Mouse (Mus musculus) thymus, postnatal 14 days (tissue): Measurements from ENCODE around the gene Osbpl10.

Source experiments
- DNase-seq: peaks from one replicate; pipeline ENCODE4 v3.0.0; 2021

Gene Osbpl10

DNA sequence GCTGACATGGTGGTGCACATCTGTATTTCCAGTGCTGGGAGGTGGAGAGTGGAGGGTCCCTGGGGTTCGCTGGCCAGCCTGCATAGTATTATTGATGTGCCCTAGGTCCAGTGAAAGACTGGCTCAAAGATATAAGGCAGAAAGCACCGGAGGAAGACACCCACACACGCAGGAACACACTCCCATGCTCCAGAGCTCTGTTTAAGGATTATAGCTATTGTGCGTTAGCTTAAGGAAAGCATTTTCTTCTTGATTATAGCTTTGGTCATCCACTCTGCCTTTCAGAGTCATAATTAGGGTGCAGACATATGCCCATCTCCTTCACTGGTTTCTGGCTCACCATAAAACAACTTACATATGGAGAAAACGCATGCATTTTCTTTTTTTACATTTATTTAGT is 200.8 kb downstream of the Osbpl10 start:
- no peak for DNase-seq

GRCm38 (mm10) chr9:115179935-115180334 is 201.6 kb downstream of the Osbpl10 start:
- DNase-seq, result no peak

GRCm38 (mm10) chr9:115186402-115186801 is 208.0 kb downstream of the Osbpl10 start:
- DNase-seq, result no peak

DNA sequence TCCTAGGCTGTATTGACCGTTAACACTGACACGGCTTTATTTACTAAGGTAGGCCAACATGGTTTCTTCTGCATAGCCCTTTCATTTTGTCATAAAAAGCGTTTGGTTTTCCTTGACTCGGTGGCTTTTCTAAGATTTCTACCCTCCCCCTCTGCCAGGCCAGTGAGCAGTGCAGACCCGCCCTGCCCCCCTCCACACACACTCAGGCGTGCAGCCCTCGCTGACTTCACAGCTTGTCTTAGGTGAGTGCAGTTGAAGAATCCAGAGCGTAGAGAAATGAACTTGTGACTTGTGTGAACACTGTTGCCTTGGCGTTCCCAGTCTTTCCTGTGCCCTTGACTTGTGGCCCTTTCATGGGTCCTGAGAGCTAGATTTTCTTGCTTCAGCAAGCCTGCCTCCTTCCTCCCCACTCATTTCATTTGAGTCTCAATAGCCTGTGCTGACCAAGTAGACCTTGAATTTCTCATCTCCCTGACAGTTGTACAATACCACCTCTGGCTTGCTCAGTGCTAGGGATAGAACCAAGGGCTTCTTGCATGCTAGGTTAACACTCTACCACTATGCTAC is 212.1 kb downstream of the Osbpl10 start:
- DNase-seq, result no peak

DNA sequence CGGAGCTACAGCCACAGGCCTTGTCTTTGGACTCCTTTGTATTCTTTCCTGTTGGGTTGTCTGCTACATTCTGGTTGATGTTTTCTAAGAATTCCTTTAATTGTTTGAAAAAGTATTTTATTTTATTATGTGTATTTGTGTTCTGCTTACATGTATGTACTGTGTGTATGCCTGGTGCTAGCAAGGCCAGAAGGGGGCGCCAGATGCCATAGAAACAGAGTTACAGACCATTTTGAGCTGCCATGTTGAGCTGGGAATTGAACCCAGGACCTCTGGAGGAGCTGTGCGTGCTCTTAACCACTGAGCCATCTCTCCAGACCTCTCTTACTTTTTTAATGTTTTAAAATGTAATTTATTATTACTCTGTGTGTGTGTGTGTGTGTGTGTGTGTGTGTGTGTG is 214.5 kb downstream of the Osbpl10 start:
- no peak for DNase-seq

- DNase-seq, result no peak
These were observed 218.7 kb downstream of the Osbpl10 start for GRCm38 (mm10) chr9:115197082-115197481.

GRCm38 (mm10) chr9:115200166-115200862 is 221.9 kb downstream of the Osbpl10 start:
- DNase-seq, result peak; percentile 38

GRCm38 (mm10) chr9:115201264-115201663 is 222.9 kb downstream of the Osbpl10 start:
- DNase-seq, result no peak

GRCm38 (mm10) chr9:115203136-115203535 is 224.8 kb downstream of the Osbpl10 start:
- DNase-seq, result no peak

DNA sequence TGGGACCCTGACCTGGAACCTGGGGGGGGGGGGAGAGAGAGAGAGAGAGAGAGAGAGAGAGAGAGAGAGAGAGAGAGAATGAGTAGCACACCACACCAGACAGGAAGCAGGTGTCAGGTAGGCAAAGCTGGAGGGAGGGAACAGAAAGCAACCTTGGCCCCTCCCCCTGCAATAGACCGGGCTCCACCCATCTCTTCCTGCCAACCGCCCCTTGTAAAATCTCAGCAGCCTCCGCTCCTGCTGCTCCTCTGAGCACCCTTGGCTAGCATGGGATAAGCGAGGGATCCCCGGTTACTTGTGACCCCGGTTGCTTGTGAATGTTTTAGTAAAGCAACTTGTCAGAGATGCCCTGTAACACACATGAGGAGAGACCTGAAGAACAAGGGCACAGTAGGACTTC is 227.1 kb downstream of the Osbpl10 start:
- DNase-seq, result peak; percentile 76

DNA sequence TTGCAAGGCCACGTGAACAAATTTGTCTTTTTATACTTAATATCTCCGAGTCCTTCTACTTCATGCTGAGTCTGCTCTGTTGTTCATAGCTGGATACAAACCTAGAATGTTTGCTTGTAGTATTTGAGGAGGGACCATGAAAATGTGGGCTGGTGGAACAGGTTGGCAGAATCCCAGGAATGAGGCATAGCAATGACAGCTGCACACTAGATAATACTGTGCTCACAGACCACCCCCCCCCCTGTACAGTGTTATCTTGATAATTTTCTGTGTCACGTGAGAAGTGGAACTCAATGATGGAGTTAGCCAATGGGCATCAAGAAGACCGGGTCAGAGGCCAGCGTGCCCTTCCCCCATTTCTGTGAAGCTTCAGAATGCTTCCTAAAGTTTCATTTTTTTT is 227.8 kb downstream of the Osbpl10 start:
- DNase-seq, result no peak

DNA sequence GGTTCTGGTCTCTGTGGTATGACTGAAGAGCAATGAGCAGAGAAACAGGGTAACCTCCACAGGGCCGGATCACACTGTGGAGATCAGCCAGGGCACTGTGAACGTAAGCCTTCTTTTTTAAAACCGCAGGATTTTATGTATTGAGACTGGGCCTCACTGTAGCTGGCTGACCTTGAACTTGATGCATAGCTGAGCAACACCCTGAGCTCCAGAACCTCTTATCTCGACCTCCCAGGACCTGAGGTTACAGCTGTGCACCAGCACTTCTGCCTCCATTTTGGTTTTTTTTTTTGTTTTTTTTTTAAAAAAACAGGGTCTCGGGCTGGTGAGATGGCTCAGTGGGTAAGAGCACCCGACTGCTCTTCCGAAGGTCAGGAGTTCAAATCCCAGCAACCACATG is 231.4 kb downstream of the Osbpl10 start:
- no peak for DNase-seq

- DNase-seq, result no peak
These were observed 232.2 kb downstream of the Osbpl10 start for GRCm38 (mm10) chr9:115210535-115210934.

DNA sequence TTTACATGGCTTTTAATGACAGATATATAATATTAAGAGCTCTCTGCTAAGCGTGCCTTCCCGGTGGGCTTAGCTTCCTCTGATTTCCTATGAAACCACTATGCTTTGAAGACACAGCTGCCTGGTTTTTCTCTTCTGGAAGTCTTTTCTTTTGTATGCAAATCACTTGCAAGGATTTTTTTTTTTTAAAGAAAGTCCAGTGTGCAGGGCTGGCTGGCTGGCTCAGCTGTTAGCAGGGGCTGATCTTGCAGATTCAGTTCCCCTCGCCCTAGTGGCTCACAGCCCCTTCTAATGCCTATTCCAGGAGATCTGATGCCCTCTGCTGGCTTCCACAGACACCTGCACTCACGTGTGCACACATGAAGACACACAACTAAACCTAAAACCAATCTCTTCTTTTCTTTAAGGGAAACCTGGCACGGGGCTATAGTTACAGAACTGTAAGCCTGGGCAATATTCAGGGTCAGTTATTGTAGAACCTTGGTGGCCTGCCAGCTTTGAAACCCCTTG is 235.4 kb downstream of the Osbpl10 start:
- DNase-seq, result no peak

DNA sequence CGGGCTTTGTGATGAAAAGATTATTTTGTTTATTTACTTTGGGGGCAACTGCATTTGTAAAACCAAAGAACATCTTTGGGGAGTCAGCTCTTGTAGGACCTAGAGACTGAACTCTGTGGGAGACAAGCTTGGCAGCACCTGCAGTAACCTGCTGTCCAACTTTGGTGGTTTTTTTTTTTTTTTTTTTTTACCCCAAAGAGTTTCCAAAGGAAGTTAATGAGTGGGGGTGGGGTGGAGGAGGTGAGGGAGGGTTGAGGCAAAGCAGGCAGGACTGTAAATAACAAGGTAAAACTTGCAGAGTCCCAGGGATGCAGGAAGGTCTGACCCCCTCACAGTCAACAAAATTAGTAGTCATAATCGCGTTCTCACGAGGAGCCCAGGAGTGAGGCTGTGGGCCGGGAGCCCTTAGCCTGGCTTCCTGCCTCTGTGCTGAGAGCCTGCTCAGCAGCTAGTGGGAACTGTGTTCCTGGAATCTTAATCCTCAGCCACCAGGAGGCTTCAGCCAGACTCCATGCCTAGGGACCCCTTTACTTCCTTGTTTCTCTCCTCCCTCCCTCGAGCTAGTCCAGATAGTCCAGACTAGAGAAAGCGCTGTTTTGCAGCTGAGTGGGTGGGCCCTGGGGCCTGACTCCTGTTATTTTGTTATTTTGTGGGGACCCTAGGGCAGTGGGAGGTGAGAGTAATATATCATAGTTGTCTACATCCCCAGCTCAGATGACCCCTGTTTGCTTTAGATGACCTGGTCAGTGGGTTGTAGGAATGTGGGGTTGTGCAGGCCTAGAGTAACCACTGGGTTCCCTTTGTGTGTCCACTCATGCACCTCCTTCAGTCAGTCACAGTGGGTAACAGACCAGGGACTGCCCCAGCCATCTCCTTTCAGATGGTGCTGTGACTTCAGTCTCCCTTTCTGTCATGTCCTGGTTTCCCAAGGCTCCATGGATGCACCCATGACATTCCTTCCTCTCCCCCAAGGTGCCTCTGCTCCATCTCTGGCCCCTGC is 236.5 kb downstream of the Osbpl10 start:
- DNase-seq, result no peak

GRCm38 (mm10) chr9:115215830-115216701 is 237.7 kb downstream of the Osbpl10 start:
- peak; percentile 20 for DNase-seq

- DNase-seq, result no peak
These were observed 239.6 kb downstream of the Osbpl10 start for GRCm38 (mm10) chr9:115217984-115218383.

GRCm38 (mm10) chr9:115220466-115220865 is 242.1 kb downstream of the Osbpl10 start:
- no peak for DNase-seq

GRCm38 (mm10) chr9:115221265-115221664 is 242.9 kb downstream of the Osbpl10 start:
- no peak for DNase-seq

- no peak for DNase-seq
These were observed 246.5 kb downstream of the Osbpl10 start for GRCm38 (mm10) chr9:115224744-115225354.

- no peak for DNase-seq
These were observed 250.8 kb downstream of the Osbpl10 start for GRCm38 (mm10) chr9:115229145-115229544.

DNA sequence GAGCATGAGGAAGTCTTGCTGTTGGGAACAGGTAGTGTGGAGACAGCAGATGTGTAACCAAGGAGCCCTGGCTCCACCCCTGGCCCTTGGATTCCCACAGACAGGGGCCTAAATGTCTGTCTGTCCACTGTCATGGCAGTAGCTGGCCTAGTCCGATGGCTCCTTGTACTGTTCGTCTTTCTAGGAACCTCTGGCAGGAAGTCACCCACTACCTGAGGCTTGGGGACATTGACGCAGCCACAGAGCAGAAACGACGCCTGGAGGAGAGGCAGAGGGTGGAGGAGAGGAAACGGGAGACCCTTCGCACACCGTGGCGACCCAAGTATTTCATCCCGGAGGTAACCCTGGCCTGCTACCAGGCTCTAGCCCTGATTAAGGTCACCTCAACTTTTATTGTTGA is 251.3 kb downstream of the Osbpl10 start:
- no peak for DNase-seq
